Mouse (Mus musculus) MEL (cell line): Measurements from ENCODE around the gene Nrf1. TPM values are rescaled to one million over a fixed set of nuclear protein-coding genes. Genes with fewer than 3 reads are reported as not detected.

Source experiments
- DNase-seq: peaks from one replicate; pipeline ENCODE4 v3.0.0; 2011; ENCODE audit warnings: low read depth, low spot score
- H3K27ac ChIP-seq: 2 replicates; pipeline ENCODE4 v1.5.1; 2012; ENCODE audit warnings: low read depth, mild to moderate bottlenecking, control low read depth, low read length, moderate library complexity; ENCODE audit not compliant: control insufficient read depth
- H3K27me3 ChIP-seq, 2 experiments: fragments of 150-350 bp in 1 of 2; sonication (generic) in 1 of 2; 2 replicates each; pipeline ENCODE4 v1.6.1; 2012; ENCODE audit warnings: low read length in 2 of 2, mild to moderate bottlenecking in 2 of 2, improper control_type of control experiment in 1 of 2, moderate library complexity in 1 of 2; ENCODE audit not compliant: insufficient read depth in 2 of 2, control insufficient read depth in 1 of 2
- H3K36me3 ChIP-seq, 2 experiments: 2 replicates each; pipeline ENCODE4 v1.6.1; 2012 to 2014; ENCODE audit warnings: low read length in 2 of 2, improper control_type of control experiment in 1 of 2, inconsistent platforms in 1 of 2, mild to moderate bottlenecking in 1 of 2; ENCODE audit not compliant: insufficient read depth in 2 of 2, control insufficient read depth in 1 of 2
- H3K4me1 ChIP-seq, 2 experiments: fragments of 150-350 bp in 1 of 2; sonication (generic) in 1 of 2; 2 replicates each; pipeline ENCODE4 v1.6.1; 2012; ENCODE audit warnings: low read length in 2 of 2, improper control_type of control experiment in 1 of 2, mild to moderate bottlenecking in 1 of 2; ENCODE audit not compliant: insufficient read depth in 2 of 2, control insufficient read depth in 1 of 2
- H3K4me3 ChIP-seq, 2 experiments: fragments of 150-350 bp in 1 of 2; sonication (generic) in 1 of 2; 2 replicates each; pipeline ENCODE4 v1.5.1; 2012; ENCODE audit warnings: low read depth in 2 of 2, low read length in 2 of 2, mild to moderate bottlenecking in 2 of 2, moderate library complexity in 2 of 2, control low read depth in 1 of 2, improper control_type of control experiment in 1 of 2; ENCODE audit not compliant: control insufficient read depth in 1 of 2, insufficient read depth in 1 of 2
- H3K79me2 ChIP-seq: 2 replicates; pipeline ENCODE4 v1.6.1; 2012; ENCODE audit warnings: mild to moderate bottlenecking, low read length, moderate library complexity; ENCODE audit not compliant: control insufficient read depth, poor library complexity, insufficient read depth
- H3K9ac ChIP-seq: 2 replicates; pipeline ENCODE4 v1.6.1; 2012; ENCODE audit warnings: low read depth, mild to moderate bottlenecking, control low read depth, low read length, moderate library complexity; ENCODE audit not compliant: control insufficient read depth, poor library complexity, severe bottlenecking
- H3K9me3 ChIP-seq: fragments of 150-350 bp; sonication (generic); replicated peaks from 2 replicates; pipeline ENCODE4 v1.6.1; 2012; ENCODE audit warnings: mild to moderate bottlenecking, low read length, improper control_type of control experiment, moderate library complexity; ENCODE audit not compliant: insufficient read depth
- CHD1 ChIP-seq: IDR thresholded peaks from 2 replicates; pipeline ENCODE4 v1.6.1; 2012; ENCODE audit warnings: low read depth, mild to moderate bottlenecking, inconsistent platforms, low read length, improper control_type of control experiment
- CTCF ChIP-seq, 3 experiments: IDR thresholded peaks in 2 of 3; conservative IDR thresholded peaks in 1 of 3; 2 replicates each; pipeline ENCODE4 v1.5.1; 2011 to 2012; ENCODE audit warnings: low read length in 3 of 3, low read depth in 2 of 3, mild to moderate bottlenecking in 2 of 3, improper control_type of control experiment in 1 of 3, inconsistent platforms in 1 of 3, mixed read lengths in 1 of 3, moderate library complexity in 1 of 3; ENCODE audit not compliant: control insufficient read depth in 1 of 3, insufficient read depth in 1 of 3, poor library complexity in 1 of 3, severe bottlenecking in 1 of 3
- E2F4 ChIP-seq: IDR thresholded peaks from 2 replicates; pipeline ENCODE4 v1.6.1; 2011; ENCODE audit warnings: low read depth, low read length, improper control_type of control experiment, borderline replicate concordance
- KAT2A ChIP-seq: conservative IDR thresholded peaks from 2 replicates; pipeline ENCODE4 v1.6.1; 2012; ENCODE audit warnings: low read depth, low read length, improper control_type of control experiment, inconsistent platforms
- MAX ChIP-seq: IDR thresholded peaks from 2 replicates; pipeline ENCODE4 v1.6.1; 2011; ENCODE audit warnings: low read length, improper control_type of control experiment
- MXI1 ChIP-seq: IDR thresholded peaks from 2 replicates; pipeline ENCODE4 v1.6.1; 2011; ENCODE audit warnings: mild to moderate bottlenecking, low read depth, low read length, improper control_type of control experiment
- RAD21 ChIP-seq: IDR thresholded peaks from 2 replicates; pipeline ENCODE4 v1.6.1; 2011; ENCODE audit warnings: mild to moderate bottlenecking, low read depth, low read length, improper control_type of control experiment
- SMC3 ChIP-seq: IDR thresholded peaks from 2 replicates; pipeline ENCODE4 v1.6.1; 2011; ENCODE audit warnings: low read depth, low read length, improper control_type of control experiment
- TAL1 ChIP-seq: IDR thresholded peaks from 2 replicates; pipeline ENCODE4 v1.6.1; 2012; ENCODE audit warnings: mild to moderate bottlenecking, inconsistent platforms, low read length, moderate library complexity, mixed read lengths
- TBP ChIP-seq: IDR thresholded peaks from 2 replicates; pipeline ENCODE4 v1.8.0; 2011; ENCODE audit warnings: low read depth, low read length, improper control_type of control experiment
- TCF12 ChIP-seq: IDR thresholded peaks from 2 replicates; pipeline ENCODE4 v1.6.1; 2014; ENCODE audit warnings: low read depth, mild to moderate bottlenecking, inconsistent platforms, low read length, improper control_type of control experiment, moderate library complexity
- ZNF384 ChIP-seq: IDR thresholded peaks from 2 replicates; pipeline ENCODE4 v1.6.1; 2012; ENCODE audit warnings: low read depth, mild to moderate bottlenecking, inconsistent platforms, low read length, improper control_type of control experiment
- polyA plus RNA-seq, 2 experiments: library from polyadenylated mRNA; stranded (reverse) in 1 of 2; unstranded in 1 of 2; fragments of >175 nt in 1 of 2; fragments of >200 nt in 1 of 2; gene quantifications; 2 replicates each; pipeline versions ENCODE4 v1.2.1 to v1.2.4; 2012; ENCODE audit warnings: low replicate concordance in 2 of 2, low read depth in 1 of 2; ENCODE audit not compliant: insufficient read length in 2 of 2, insufficient read depth in 1 of 2, missing spikeins in 1 of 2
- total RNA-seq: library from RNA; depleted of rRNA; stranded (reverse); fragments of 300-350 nt; gene quantifications from 2 replicates; pipeline ENCODE4 v1.2.3, GENCODE M21; 2012

Nrf1 gene
- total and polyA plus RNA-seq, 3 experiments: 56.5 to 93.7 (median 60.4) TPM

DNA sequence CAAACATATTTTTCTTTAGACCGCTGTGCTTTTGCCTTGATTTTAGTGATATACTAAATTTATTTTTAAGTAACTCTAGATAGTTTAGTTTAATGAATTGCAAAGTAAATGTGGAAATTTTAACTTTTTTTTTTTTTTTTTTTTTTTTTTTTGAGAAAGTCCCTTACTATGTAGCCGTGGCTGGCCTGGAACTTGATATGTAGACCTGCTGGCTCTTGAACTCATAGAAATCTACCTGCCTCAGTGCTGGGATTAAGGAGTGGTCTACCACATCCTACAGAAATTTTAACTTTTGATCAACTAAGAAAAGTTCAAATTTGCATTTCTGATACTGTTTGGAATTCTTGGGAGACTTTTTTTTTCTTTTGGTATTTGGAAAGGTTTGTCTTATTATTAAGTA lies 17.6 kb downstream of the Nrf1 start:
- H3K9ac ChIP-seq: no peak overlapping the region
- H3K27me3 ChIP-seq: no peaks in the 10 kb centered on the region
- H3K27ac ChIP-seq: no peak overlapping the region
- no peaks in the 10 kb centered on the region for H3K9me3 ChIP-seq
- H3K79me2 ChIP-seq: peaks cover 34% of the 10 kb centered on the region
- H3K4me3 ChIP-seq: no peak overlapping the region
- DNase-seq: no peak
- TF ChIP-seq MAX (no peak), ZNF384 (peak; percentile 69)
- H3K4me1 ChIP-seq: no peaks in the 10 kb centered on the region
- H3K36me3 ChIP-seq: no peaks in the 10 kb centered on the region

DNA sequence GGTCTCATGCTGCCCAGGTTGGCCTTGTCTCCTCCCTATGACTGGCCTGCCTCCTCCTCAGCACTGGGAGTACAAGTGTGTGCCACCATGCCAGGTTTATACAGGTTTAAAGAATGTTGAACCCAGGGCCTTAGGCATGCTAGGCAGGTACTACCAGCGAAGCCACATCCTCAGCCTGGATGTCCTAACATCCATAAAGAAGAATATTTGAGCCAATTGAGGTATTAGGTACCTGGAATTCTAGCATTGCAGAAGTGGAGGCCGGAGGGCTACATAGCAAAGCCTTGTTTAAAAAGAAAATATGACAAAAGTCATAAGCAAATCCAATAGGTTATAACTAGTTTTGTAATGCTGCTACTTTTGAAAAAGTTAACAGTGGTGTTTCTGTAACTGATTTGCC lies 19.0 kb downstream of the Nrf1 start:
- Histone ChIP-seq H3K79me2 (peaks cover 31% of the 10 kb centered on the region), H3K4me1 (no peaks in the 10 kb centered on the region), H3K9me3 (no peaks in the 10 kb centered on the region), H3K27ac (no peak overlapping the region), H3K4me3 (no peak overlapping the region), H3K36me3 (no peaks in the 10 kb centered on the region), H3K9ac (no peak overlapping the region), H3K27me3 (no peaks in the 10 kb centered on the region)
- TF ChIP-seq TBP: no peak
- TF ChIP-seq TCF12: no peak
- TF ChIP-seq MXI1: no peak
- DNase-seq: no peak

DNA sequence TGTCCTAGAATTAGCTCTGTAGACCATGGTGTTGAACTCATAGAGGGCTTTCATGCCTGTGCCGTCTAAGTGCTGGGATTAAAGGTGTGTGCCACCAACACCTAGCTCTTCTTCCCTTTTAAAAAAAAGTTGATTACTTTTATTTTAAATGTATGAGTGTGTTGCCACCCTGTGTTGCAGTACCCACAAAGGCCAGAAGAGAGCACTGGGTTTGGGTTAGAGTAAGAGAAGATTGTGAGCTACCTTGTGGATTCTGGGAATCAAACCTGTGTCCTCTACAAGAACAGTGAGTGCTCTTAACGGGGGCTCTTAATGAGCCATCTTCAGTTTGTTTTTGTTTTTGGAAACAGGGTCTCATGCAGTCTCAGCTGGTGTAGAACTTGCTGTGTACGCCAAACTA lies 24.7 kb downstream of the Nrf1 start:
- Histone ChIP-seq H3K9ac (no peak overlapping the region), H3K27ac (no peak overlapping the region), H3K27me3 (no peaks in the 10 kb centered on the region), H3K36me3 (peaks cover 0 to 15% of the 10 kb centered on the region in 2 experiments; a peak in 2 of 4 replicates), H3K9me3 (no peaks in the 10 kb centered on the region), H3K4me3 (no peak overlapping the region), H3K4me1 (peaks cover 10 to 17% of the 10 kb centered on the region in 2 experiments), H3K79me2 (peaks cover 29% of the 10 kb centered on the region)
- no peak for TF ChIP-seq KAT2A
- no peak for TF ChIP-seq E2F4
- no peak for TF ChIP-seq CHD1
- TF ChIP-seq CTCF (IDR thresholded peaks at IDR 0.05 in 2 of 3, conservative IDR thresholded peaks at IDR 0.05 in 1 of 3; ENCODE audit: control insufficient read depth in 1 of 3, insufficient read depth in 1 of 3, low read depth in 2 of 3, low read length in 3 of 3, poor library complexity in 1 of 3, severe bottlenecking in 1 of 3): peak; percentile 4 to 48 (median 45); a peak in 4 of 6 replicates
- no peak for TF ChIP-seq TBP
- TF ChIP-seq SMC3: peak; percentile 48
- peak; percentile 1; the same call in 1 of the 2 replicates for TF ChIP-seq RAD21
- no peak for TF ChIP-seq ZNF384
- no peak for TF ChIP-seq TAL1
- DNase-seq: peak; percentile 50
